Mouse (Mus musculus): Measurements from ENCODE around the gene Sept9.

The Sept9 gene

GRCm38 (mm10) chr11:117263096-117263808 is 63.8 kb downstream of the Sept9 start:
- DNase-seq (ENCODE audit: low read depth in 2 of 2, low spot score in 2 of 2), result no peak

GRCm38 (mm10) chr11:117264162-117265021 is 64.9 kb downstream of the Sept9 start:
- no peak for DNase-seq (ENCODE audit: low read depth in 2 of 2, low spot score in 2 of 2)

DNA sequence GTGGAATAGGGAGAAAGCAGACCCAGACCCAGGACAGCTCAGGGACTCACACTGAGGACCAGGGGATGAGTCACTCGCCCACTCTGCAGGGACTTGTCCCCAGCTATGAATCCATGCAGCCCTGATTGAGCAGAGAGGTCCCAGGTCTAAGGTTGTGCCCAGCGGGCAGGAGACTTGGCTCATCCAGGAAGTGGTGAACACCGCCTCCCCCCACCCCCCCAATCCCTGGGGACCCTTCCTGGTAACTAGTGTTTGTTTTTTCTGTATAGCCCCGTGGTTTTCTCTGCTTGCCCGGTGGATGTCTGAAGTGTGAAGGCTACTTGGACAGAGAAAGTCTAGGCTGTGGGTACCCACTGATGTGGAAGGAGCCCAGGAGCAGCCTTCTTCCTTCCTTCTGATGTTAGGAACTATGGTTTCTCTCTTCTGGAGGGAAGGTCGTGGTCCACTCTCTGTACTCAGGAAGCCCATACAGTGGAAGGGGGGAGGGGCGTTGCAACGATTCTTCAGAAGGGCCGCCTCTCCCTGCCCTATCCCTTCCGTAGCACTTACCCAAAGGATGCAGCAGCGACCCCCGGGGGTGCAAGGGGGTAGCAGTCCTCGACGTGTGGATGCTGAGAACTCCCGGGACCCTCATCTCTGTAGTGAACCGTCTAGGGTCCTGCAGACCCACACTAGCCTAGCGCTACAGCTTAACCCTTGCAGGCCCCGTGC is 66.0 kb downstream of the Sept9 start:
- DNase-seq (ENCODE audit: low read depth in 2 of 2, low spot score in 2 of 2), result peak in 1 of 2 experiments; percentile 36

GRCm38 (mm10) chr11:117265981-117266905 is 66.8 kb downstream of the Sept9 start:
- DNase-seq (ENCODE audit: low read depth in 2 of 2, low spot score in 2 of 2), result peak; percentile 44 to 69

DNA sequence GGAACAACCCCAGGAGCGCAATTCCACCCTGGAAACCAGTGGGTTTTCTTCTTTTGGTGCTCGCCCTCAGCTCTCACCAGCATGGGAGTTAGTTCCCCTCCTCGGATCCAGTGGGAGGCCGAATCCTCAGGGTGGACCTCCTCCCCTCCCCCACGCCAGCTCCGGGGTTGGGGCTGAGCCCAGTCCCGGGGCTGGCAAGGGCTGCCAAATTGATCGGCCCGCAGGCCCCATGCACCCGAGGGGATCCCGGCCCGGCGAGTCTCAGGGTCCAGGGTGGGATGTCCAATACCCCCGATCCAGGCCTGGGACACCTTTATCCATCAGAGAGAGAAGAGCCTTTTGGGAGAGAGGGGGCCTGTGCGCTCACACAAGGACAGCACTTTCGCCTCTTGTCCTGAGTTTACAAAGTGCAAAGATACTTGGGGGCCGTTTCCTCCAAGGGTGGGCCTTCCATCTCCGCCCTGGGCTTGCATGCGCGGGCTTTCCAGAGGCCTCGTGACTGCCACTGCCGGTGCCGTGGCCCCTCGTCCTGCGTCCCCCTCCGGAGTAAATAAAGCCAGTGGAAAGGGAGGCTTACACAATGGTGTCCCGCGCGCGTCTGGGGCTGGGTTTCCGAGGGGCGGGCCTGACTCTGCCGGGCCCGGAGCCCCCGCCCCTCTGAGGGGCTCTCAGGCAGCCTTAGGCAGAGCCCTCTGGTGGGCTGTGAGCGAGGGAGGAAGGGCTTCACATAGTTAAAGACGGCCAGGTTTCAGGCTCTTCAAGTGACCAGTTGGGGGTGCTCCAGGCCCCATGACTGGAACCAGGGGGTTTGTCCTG is 67.7 kb downstream of the Sept9 start:
- DNase-seq (ENCODE audit: low read depth in 2 of 2, low spot score in 2 of 2), result peak in 1 of 2 experiments; percentile 24

- no peak for DNase-seq (ENCODE audit: low read depth in 2 of 2, low spot score in 2 of 2)
Observed at GRCm38 (mm10) chr11:117267828-117268227, 68.4 kb downstream of the Sept9 start.

- DNase-seq (ENCODE audit: low read depth in 2 of 2, low spot score in 2 of 2), result no peak
Observed at GRCm38 (mm10) chr11:117268304-117268956, 69.0 kb downstream of the Sept9 start.

- DNase-seq (ENCODE audit: low read depth in 2 of 2, low spot score in 2 of 2), result no peak
Observed at GRCm38 (mm10) chr11:117269053-117269702, 69.7 kb downstream of the Sept9 start.

DNA sequence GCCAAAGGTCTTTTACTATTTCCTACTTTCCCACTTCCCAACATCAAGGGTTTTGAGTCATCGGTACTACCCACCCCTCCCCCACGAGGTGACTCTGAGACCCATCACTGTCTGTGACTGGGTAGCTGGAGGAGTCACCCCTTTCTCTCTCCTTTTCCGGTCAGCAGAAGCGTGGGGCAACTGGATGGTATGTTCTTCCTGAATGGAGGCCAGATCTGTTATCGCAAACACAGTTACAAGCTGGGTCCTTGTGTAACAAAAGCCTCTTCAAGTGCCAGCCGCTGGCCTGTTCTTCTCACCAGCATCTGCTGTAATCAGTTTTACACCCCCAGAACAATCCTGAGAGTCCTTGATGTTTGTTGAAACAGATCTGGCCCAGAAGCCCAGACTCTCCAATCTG is 70.5 kb downstream of the Sept9 start:
- DNase-seq (ENCODE audit: low read depth in 2 of 2, low spot score in 2 of 2), result no peak

DNA sequence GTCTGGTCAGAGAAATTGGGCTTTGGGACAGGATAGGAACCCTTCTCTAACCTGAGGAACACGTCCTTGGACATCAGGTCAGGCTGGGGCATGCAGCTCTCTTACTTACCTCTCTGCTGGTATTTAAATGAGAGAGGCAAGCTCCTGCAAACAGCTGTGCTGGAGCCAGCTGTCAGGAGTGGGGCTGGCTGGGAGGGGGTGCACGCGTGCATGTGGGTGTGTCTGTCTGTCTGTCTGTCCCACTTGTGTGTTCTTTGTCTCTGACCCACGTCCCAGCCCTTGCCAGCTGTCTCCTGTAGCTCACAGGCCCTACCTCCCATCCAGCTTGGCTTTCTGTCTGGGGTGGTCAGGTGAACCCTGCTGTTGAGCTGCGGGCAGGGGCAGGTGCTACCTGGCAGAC is 75.5 kb downstream of the Sept9 start:
- DNase-seq (ENCODE audit: low read depth in 2 of 2, low spot score in 2 of 2), result no peak

DNA sequence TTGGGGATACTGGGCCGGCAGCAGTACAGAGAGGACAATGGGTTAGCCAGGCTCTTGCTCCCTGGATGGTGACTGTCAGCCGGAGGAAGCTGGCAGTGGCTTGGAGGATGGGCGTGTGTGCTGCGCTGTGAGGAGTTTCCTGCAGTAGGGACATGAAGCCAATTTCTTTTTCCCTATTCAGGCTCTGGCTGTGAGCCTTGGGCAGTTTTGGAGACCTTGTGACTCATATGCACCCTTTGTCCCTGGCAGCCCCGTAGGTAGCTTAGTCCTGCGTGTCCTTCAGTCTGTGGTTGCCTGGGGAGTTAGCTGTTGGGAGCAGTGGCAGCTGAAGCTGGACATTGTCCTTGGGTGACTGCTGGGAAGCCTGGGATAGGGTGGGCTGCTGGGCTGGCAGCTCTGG is 76.5 kb downstream of the Sept9 start:
- no peak for DNase-seq (ENCODE audit: low read depth in 2 of 2, low spot score in 2 of 2)

- DNase-seq (ENCODE audit: low read depth in 2 of 2, low spot score in 2 of 2), result no peak
Observed at GRCm38 (mm10) chr11:117276946-117277345, 77.5 kb downstream of the Sept9 start.

- DNase-seq (ENCODE audit: low read depth in 2 of 2, low spot score in 2 of 2), result no peak
Observed at GRCm38 (mm10) chr11:117278113-117278512, 78.7 kb downstream of the Sept9 start.

DNA sequence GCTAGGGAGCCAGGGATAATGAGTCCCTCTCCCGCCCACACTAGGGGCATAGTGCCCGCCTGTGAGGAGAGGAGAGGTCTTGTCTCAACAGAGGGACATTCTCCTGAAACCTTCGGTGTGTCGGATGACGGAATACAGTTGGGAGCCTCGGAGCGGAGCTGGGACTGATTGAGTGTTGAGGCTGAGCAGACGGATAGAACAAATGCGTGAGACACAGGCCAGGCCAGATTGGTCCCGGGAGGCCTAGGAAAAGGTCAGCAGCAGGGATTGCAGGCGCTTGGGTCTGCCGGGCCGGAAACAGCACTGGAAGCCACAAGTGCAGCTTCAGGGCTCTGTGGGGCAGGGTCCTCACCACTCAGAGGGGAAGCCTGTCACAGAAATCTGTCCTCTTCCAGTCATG is 79.1 kb downstream of the Sept9 start:
- no peak for DNase-seq (ENCODE audit: low read depth in 2 of 2, low spot score in 2 of 2)

GRCm38 (mm10) chr11:117279993-117280392 is 80.5 kb downstream of the Sept9 start:
- DNase-seq (ENCODE audit: low read depth in 2 of 2, low spot score in 2 of 2), result no peak

DNA sequence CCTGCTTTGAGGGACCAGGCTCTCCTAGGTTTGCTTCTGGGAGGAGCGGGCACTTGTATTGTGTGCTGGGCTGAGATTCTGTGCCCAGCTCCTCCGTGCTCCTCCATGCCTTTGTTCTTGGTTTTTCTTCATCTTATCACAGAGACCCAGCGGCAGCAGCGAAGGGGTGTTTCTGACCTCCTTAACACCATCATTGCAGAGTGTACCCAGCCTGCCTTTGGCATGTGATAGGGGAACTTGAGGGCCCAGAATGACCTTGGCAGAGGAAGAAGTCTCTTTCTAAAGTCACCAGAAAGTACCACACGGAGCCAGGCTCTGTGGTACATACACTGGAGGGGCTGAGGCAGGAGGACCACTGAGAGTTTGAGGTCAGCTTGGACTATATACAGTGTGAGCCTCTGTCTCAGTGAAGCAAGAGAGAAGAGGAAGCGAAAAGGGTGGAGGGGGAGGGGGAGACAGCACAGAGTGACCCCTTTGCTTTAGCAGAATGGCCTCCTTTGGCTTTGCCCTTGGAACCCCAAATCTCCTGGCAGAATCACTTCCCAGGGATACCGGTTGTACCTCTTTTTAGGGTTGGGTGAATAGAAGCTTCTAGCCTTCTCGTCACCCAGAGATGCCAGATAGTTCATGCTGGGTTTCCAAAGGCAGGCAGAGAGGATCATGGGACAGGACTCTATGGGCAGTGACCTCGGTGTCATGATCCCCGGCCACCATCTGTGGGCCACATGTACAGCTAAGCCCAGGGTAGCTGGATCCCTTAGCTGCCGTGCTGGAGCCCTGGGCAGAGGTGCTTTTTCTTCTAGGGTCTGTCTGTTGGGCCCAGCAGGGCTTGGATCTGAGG is 83.8 kb downstream of the Sept9 start:
- no peak for DNase-seq (ENCODE audit: low read depth in 2 of 2, low spot score in 2 of 2)

DNA sequence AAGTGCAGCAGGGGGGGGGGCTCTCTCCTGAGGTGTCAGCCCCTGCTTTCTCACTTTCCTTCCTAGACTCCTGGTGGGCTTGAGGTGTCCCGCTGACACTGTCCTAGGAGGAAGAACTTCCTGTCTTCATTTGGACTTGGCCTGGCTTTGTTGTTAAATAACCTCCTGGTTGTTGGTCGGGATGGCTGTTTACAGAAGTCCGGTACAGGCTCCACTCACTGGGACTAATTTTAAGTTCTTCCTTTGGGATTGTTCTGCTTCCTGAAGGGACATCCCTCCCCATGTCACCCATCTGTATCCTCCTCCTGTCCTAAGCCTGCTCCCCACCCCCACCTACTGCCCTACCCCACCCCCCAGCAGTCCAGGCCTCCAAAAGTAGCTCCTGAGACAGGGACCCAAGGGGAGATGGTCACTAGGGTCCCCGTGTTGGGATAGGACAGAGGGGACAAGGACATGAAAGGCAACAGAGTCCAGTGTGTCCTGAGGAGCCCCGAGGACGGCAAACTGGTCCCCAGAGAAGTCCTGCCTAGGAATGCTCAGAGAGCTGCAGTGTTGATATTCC is 84.5 kb downstream of the Sept9 start:
- DNase-seq (ENCODE audit: low read depth in 2 of 2, low spot score in 2 of 2), result no peak
